Mouse (Mus musculus) megakaryocyte, embryonic 14.5 days (primary cell): Measurements from ENCODE around the gene Rnase10.

Experiments
- FLI1 ChIP-seq: IDR thresholded peaks from 2 replicates; pipeline ENCODE4 v1.6.1; 2012; ENCODE audit warnings: low read length, inconsistent platforms, mixed read lengths
- GATA1 ChIP-seq: IDR thresholded peaks from 3 replicates; pipeline ENCODE4 v1.6.1; 2012; ENCODE audit warnings: mixed read lengths, low read length, inconsistent platforms, borderline replicate concordance

DNA sequence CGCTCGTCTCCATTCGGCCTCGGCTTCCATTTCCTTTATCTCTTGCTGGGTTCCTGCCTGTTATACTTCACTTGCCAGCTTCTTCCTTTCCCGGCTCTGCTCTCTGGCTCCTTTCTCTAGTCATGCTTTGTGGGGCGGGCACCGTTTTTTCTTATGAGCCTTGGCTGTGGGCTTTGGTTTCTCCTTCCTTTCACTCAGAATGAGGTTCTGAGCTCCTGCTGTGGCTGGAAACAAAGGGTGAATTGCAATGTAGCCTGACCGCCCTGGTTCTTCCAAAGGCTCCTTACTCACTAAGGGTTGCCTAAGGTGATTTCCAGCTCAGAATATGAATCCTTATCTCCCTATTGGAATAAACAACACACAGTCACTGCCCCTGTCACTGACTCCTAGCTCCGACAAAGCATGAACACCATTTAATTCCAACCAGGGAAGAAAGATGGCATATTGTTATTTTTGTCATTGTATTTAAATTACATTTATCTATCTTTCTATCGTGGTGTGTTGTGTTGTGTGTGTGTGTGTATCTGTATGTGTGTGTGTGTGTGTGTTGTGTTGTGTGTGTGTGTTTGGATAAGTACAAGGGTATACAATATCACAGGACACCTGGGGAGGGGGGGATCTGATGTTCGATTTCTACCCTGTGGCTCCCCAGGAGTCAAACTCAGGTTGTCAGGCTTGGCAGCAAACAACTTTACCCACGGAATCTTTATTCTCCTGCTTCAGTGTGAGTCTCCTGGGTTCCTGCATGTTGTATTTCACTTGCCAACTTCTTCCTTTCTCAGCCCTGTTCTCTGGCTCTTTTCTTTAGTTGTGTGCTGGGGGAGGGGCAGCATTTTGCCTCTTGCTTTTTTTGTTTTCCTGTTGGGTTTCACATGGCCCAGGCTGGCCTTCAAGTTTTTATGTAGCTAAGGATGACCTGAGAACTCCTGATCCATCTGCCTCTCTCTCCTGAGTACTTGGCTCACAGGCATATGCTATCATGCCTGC lies 37.7 kb upstream of the Rnase10 start:
- TF ChIP-seq FLI1, result no peak
- TF ChIP-seq GATA1, result no peak
